Comparison of ENCODE assay signal across 13 mouse cellular contexts in the genomic region with DNA sequence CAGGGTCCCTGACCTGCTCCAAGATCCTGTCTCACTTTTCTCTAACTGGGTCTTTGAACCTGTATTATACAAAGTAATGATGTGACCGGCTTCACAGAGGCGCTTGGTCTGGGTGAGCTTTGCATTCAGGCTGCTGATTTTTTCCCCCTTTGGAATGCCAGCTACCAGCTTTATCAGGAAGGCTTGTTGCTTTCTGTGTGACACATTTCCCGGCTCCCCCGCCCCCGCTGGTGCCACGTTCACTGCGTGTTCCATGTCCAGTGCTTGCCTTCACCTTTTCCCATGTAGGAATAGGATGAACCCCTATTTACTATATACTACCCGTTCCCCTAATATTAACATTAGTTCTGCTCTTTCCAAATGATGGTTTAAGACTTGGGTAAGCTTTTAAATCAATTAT. TPM values are rescaled to one million over a fixed set of nuclear protein-coding genes. Genes with fewer than 3 reads are reported as not detected.
"Had no signal": no experiment of that assay in that cellular context is flagged by ENCODE, and none has a peak within 500 bp of the region (broad histone marks: within the 10 kb centered on the region; RNA-seq: fewer than 3 reads in every experiment).

No protein-coding gene starts in this region.

- DNase-seq: kidney, adult 18-20 months; kidney, postnatal 10 days; liver; liver, embryonic 13.5 days; liver, postnatal 0 days; right cerebral cortex, postnatal 14 days; thymus, adult 18-20 months; thymus, postnatal 14 days had no signal

- H3K9me3 ChIP-seq: liver, embryonic 13.5 days; midbrain, embryonic 13.5 days; stomach, embryonic 15.5 days had no signal

- H3K4me1 ChIP-seq: liver, embryonic 13.5 days; midbrain, embryonic 13.5 days; stomach, embryonic 15.5 days had no signal

- ATAC-seq: liver, postnatal 0 days; midbrain, embryonic 13.5 days had no signal

- H3K9ac ChIP-seq: limb, embryonic 12.5 days; liver, embryonic 13.5 days; liver, postnatal 0 days; midbrain, embryonic 13.5 days; stomach, embryonic 15.5 days had no signal

- H3K4me3 ChIP-seq: layer of hippocampus, adult 2 months; limb, embryonic 12.5 days; liver, embryonic 13.5 days; midbrain, embryonic 13.5 days; stomach, embryonic 15.5 days had no signal

- H3K36me3 ChIP-seq: limb, embryonic 12.5 days; liver, embryonic 13.5 days; midbrain, embryonic 13.5 days; stomach, embryonic 15.5 days had no signal

- H3K27ac ChIP-seq: layer of hippocampus, adult 2 months; limb, embryonic 12.5 days; liver, embryonic 13.5 days; midbrain, embryonic 13.5 days; stomach, embryonic 15.5 days had no signal

- H3K27me3 ChIP-seq: limb, embryonic 12.5 days; liver, embryonic 13.5 days; midbrain, embryonic 13.5 days; stomach, embryonic 15.5 days had no signal

- H3K4me2 ChIP-seq: limb, embryonic 12.5 days; liver, embryonic 13.5 days; midbrain, embryonic 13.5 days; stomach, embryonic 15.5 days had no signal

RNA-seq across cellular contexts. Expression of a gene that starts 27.4 kb away (rescaled TPM):
- total RNA-seq: megakaryocyte progenitor cell, adult 5-6 weeks had no signal
- polyA plus RNA-seq: liver, postnatal 0 days had no signal
